Mouse (Mus musculus) neural tube, embryonic 10.5 days (tissue): Measurements from ENCODE around the gene Tmf1.

ENCODE experiments used
- DNase-seq: peaks from one replicate; pipeline ENCODE4 v3.0.0-alpha.2; 2017; ENCODE audit warnings: low spot score; ENCODE audit errors: extremely low spot score

The Tmf1 gene

GRCm38 (mm10) chr6:97204252-97204869, 25.4 kb upstream of the Tmf1 start:
- DNase-seq: no peak

DNA sequence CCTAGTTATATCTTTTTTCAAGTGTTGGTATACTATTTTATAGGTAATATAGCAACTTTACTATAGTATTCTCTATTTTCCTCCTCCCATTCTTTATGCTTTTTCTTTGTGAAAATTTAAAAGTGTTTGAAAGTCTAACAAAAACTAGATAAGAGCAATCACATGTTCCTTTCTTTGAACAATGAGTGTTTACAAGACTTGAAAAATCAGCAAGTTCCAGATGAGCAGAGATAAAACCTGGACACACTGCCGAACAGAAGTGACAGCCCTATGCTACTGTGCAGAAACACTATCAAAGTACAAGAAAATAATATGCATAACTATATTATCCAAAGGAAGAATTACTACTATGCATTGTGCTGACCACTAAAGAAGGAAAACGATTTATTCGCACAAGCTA, 23.6 kb upstream of the Tmf1 start:
- DNase-seq: no peak

- DNase-seq: no peak
Observed at GRCm38 (mm10) chr6:97200437-97200836, 21.5 kb upstream of the Tmf1 start.

DNA sequence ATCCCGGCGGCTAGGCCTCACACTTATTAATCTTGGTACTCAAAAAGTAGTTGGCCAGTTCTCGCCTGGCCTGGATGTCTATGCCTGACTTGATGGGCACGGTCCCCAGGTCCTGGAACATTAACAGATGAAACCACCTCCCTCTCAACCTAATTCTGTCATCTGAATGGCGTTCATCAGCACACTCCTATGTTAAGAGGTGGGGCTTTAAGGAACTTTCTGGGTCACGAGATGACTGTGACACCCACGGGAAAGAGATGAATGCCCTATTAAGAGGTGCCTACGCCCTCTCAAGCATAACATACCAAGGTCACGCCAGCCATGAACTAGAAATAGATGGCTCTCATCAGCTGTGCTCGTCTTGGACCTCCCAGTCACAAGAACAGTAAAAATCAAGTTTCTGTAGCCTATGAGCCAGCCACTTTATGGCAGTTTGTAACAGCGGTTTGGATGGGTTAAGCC, 476 bp upstream of the Tmf1 start:
- no peak for DNase-seq

DNA sequence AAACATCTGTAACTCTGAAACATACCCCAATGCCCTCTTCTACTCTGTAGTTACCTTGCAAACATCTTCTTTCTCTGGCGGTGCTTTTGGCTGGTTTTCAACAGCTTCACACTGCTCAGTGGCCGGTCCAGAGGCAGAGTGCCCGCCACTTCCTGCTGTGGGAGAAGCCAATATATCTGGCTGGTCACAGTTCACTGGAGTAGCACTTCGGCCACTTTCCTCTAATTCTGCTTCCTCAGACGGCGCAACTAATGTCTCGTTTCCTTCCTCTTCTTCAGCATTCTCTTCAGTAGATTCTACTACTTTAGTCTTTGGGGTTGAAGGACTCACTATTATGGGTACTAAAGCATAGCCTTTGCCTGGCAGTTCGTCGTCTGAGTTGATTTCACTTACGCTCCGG, 3.2 kb downstream of the Tmf1 start:
- no peak for DNase-seq

DNA sequence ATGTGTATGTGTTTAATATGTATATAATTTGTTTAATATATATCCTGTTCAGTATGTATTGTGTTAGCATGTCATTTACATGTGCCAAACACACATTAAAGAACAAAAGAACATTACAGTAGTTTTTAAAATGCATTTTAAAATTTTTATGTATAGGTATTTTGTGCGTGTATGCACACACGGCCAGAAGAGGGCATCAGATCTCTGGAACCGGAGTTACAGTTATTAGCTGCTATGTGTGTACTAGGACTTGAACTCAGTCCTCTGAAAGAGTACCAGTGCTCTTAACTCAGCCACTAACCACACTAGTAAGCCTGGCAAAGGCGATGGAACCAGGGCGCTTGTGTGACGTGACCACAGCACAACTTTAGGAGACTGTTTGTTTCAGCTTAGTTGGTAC, 28.8 kb downstream of the Tmf1 start:
- no peak for DNase-seq

DNA sequence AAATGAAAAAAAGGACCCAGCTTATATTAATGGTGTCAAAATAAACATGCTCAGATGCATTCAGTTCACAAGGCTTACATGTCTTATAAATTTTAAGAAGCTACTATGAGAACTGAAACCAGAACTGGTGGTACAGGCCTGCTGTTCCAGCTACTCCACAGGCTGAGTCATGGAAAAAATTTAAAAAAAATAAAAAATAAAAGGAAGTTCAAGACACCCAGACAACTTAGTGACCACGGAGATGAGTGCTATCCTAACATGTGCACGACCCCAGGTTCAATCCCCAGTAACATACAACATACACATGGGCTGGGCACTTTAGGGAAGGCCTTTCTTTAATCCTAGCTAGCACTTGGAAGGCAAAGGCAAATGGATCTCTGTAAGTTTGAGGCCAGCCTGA, 29.2 kb downstream of the Tmf1 start:
- no peak for DNase-seq

GRCm38 (mm10) chr6:97148383-97149251, 30.3 kb downstream of the Tmf1 start, which contains the start of gene Eogt:
Gene Eogt, minus strand, starts transcription at chr6:97149182.
- DNase-seq: peak; percentile 74

- DNase-seq: peak; percentile 32
Observed at GRCm38 (mm10) chr6:97147755-97148382, 31.1 kb downstream of the Tmf1 start.

DNA sequence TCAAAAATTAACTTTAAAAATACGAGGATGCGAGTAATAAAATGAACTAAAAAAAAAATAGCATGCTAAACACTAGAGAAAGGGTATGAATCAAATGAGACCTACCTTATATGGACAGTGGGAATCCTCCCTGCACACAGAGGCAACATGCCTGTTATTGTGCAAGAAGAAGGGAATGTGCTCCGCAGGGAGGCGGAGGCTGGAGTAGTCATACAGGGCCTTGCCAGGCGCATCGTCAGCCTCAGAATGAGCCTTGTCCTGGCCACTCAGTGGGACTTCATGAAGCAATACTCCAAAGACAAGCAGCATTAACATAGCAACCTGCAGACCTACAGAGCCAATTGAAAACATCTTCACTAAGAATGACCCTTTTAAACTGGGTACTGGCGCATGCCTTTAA, 33.8 kb downstream of the Tmf1 start:
- DNase-seq: no peak

DNA sequence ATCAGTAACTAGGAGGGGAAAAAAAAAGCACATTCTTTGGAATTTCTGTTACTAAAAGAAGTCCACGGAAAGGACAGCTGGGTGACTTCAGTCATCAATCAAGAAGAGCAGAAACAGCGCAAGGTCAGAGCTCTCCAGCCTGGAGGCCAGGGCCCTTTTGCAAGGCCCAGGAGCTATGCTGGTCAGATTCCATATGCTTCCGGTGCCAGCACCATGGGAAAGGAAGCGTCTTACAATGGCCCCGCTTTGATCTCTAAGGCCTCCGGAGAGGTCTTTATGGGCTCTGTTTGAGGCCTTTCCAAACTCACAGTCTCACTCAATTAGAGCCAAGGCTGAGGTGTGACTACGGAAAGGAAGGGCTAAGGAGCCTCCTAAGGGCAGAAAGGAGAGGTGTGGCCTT, 34.6 kb downstream of the Tmf1 start:
- DNase-seq: peak; percentile 44

DNA sequence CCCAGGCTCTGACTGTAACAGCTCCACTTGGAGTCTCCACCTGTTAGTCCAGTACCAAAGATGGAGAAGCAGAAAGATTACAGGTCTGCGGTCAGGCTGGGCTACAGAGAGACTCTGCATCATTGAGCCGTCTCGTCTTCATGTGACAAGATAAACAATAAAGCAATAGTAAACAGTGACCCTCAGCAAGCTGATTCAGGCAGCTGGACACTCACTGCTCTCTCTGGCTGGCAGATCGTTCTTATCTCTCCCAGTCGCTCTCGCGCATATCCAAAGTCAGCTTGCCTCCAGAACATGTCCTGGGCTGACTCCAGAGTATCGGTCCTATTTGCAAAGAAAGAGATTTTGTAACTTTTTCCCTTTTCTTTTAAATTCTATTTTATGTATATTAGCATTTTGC, 36.3 kb downstream of the Tmf1 start:
- no peak for DNase-seq

DNA sequence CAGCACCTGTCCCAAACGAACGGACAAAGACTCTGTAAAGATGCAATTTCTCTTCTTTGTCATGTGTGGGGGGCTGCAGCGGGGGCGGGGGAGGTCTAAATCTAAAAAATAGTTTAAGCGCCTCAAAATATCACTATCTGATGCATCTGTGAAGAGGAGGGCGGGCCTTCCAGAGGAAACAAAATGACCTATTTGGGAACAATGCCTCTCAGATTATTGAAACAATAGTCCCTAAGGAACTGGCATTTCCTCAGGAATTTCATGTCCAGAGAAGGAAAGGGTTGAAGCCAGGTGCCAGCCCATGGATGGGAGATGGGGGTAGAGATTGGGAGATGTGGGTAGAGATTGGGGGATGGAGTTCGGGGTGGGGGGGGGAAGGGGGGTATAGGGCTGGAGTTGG, 37.1 kb downstream of the Tmf1 start:
- DNase-seq: no peak

- DNase-seq: no peak
Observed at GRCm38 (mm10) chr6:97132707-97133303, 46.1 kb downstream of the Tmf1 start.

DNA sequence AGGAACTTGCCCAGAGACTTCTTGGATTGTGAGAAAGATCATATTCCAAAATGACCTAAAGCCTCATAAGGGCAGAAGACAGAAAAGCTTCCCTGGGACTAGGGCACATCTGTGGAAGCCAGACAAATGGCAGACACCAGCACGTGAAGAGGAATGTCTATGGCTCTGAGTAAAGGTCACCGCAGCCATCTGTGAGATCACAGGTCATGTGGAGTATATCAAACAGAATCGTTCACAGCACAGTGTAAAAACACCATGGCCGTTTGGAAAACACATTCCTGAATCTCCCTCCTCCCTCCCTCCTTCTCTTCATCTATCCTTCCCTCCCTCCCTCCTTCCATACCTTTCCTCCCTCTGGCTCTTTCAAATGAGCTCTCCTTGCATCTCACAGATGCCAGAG, 47.1 kb downstream of the Tmf1 start:
- DNase-seq: peak; percentile 34

- no peak for DNase-seq
Observed at GRCm38 (mm10) chr6:97130979-97131378, 47.9 kb downstream of the Tmf1 start.

DNA sequence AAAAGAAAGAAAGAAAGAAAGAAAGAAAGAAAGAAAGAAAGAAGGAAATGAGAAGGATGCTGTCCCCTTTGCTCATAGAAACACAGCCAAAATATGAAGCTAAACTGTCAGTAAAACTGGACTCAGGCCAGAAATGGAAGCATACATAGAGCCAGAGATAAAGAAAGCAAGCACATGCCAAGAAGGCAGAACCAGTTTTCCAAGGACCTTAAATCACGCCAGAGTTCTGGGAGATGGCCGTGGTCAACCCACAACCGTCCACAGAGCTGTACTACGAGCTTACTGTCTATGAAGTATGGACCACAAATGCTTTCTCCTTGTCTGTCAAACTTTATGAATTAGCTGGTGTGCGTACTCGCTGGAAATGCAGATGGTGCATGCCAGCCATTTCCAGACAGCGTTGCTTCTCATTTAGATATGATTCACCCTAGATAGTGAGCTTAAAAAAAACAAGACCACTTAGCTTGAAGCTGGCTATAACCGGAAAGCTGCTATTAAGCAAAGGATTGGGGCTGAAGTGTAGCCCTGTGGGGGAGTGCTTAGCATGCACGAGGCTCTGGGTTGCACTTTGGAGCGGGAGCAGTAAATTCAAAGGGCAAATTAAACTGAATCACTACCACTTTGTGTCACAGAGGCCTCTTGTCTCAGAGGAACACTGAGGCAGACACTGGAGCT, 54.4 kb downstream of the Tmf1 start:
- no peak for DNase-seq

DNA sequence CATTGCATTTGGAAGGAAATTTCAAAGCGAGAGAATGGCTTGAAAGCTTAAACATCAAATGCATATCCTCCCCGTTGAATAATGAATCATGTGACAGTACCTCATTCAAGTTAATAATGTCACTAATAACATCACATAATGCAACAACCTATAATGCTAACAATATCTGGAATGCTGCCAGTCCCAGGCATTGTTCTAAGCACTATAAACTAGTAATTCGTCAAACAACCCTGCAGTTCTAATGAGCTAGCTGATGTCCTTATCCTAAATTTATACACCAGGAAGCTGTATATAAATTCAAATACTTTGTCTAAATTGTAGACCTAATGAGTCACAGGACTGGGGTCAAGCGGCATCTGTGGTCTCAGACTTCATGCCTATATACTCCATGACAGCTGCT, 58.0 kb downstream of the Tmf1 start:
- DNase-seq: no peak

DNA sequence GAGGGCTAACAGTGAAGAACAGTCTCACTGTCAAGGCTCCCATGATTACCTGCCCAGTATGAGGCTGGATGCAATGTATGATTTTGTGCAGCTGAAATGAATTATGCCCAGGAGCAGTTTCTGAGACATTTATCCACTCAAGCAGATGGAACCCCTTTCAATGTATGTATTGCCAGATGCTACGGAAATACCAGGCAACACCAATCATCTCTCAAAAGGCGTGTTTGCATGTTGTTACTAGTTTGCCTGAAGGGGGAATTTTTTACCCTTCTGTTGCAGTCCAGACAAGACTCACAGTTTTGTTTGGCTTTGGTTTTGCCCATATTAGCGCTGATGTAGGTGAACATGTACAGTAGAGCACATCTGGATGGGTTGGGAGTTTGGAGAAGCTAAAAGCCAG, 60.6 kb downstream of the Tmf1 start:
- DNase-seq: no peak

DNA sequence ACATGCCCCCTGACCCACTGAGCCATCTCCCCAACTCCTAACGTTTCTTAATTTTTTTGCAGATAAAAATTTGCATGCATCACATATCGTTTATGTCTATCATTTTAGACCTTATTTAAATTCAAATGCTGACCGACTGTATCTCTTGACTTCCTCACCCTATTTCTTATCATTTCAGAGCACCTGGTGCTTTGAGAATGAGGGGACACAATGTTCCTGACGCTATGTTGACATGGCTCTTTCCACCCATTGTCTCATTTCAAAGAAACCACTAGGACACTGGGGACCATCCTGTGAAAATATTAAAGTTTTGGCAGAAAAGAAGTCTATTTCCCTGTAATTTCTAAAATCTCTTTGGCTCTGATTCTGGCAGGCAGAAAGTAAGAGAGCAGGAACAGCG, 62.0 kb downstream of the Tmf1 start:
- DNase-seq: no peak

GRCm38 (mm10) chr6:97114821-97115220, 64.1 kb downstream of the Tmf1 start:
- no peak for DNase-seq
